Mouse (Mus musculus) stomach, postnatal 0 days (tissue): Measurements from ENCODE around the gene Bmp2k.

Experiments used
- CTCF ChIP-seq: IDR thresholded peaks from 2 replicates; pipeline ENCODE4 v1.5.1; 2016; ENCODE audit warnings: antibody characterized with exemption, low read depth, mild to moderate bottlenecking, moderate library complexity
- EP300 ChIP-seq: optimal IDR thresholded peaks from 2 replicates; pipeline ENCODE3; 2016; ENCODE audit warnings: antibody characterized with exemption

DNA sequence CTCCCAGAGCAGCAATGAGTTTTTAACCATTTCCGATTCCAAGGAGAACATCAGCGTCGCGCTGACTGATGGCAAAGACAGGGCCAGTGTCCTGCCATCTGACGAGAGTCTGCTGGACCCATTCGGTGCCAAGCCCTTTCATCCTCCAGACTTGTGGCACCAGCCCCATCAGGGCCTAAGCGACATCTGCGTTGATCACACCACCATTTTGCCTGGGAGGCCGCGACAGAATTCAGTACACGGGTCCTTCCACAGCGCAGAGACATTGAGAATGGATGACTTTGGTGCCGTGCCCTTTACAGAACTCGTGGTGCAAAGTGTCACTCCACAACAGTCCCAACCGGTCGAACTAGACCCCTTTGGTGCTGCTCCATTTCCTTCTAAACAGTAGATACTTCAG is 90.3 kb downstream of the Bmp2k start:
- TF ChIP-seq EP300 = no peak
- TF ChIP-seq CTCF = no peak
